Mouse (Mus musculus) bone marrow, adult 2 months (tissue): ENCODE results near the gene 3110082I17Rik.

Experiments used
- CTCF ChIP-seq: fragments of 200-500 bp; IDR thresholded peaks from 2 replicates; pipeline ENCODE4 v1.5.1; 2011; ENCODE audit warnings: low read length, control low read depth; ENCODE audit not compliant: control insufficient read depth, insufficient read depth
- POLR2A ChIP-seq: fragments of 200-500 bp; IDR thresholded peaks from 2 replicates; pipeline ENCODE4 v1.6.1; 2011; ENCODE audit warnings: low read depth, mild to moderate bottlenecking, control low read depth, low read length, borderline replicate concordance; ENCODE audit not compliant: control insufficient read depth

- no peak for TF ChIP-seq POLR2A
- no peak for TF ChIP-seq CTCF
Observed at GRCm38 (mm10) chr5:139367884-139368458, 92.4 kb downstream of the 3110082I17Rik start.
